Mouse (Mus musculus) ES-E14 (cell line): ENCODE measurements around the gene Ctps.

ENCODE experiments used
- CHD2 ChIP-seq: IDR thresholded peaks from 2 replicates; pipeline ENCODE4 v1.6.1; 2014; ENCODE audit warnings: mild to moderate bottlenecking, low read depth, low read length, inconsistent platforms
- HCFC1 ChIP-seq: IDR thresholded peaks from 2 replicates; pipeline ENCODE4 v1.6.1; 2012; ENCODE audit warnings: low read length, inconsistent platforms, borderline replicate concordance; ENCODE audit not compliant: insufficient read depth
- ZC3H11A ChIP-seq: IDR thresholded peaks from 2 replicates; pipeline ENCODE4 v1.6.1; 2012; ENCODE audit warnings: low read depth, mild to moderate bottlenecking, inconsistent platforms, low read length, borderline replicate concordance
- ZNF384 ChIP-seq: IDR thresholded peaks from 2 replicates; pipeline ENCODE4 v1.6.1; 2012; ENCODE audit warnings: low read depth, low read length, inconsistent platforms

DNA sequence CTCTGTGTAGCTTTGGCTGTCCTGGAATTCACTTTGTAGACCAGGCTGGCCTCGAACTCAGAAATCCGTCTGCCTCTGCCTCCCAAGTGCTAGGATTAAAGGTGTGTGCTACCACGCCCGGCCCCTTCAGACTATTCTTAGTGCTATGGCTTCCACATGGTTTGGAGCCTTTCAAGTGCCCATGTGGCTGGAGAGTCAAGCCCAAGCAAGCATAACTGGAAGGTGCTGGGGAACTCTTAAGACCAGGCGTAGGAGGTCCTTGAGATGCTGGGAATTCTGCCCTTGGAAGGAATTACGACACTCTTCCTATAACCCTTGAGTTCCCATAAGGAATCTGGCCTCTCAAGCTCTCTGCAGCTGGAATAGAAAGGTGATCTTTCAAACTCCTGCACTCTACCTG, 13.5 kb downstream of the Ctps start:
- TF ChIP-seq HCFC1 (no peak), ZNF384 (no peak), CHD2 (no peak), ZC3H11A (no peak)
